Mouse (Mus musculus) hindbrain, postnatal 0 days (tissue): Measurements from ENCODE around the gene Bloc1s4. TPM values are rescaled to one million over a fixed set of nuclear protein-coding genes. Genes with fewer than 3 reads are reported as not detected.
A peak's percentile ranks its signal among the peaks of the same experiment; 100 is the strongest.

ENCODE experiments used
- ATAC-seq: fragments of 200-750 bp; cut with Nextera tagmentation; 2 replicates; pipeline ENCODE4 v1.8.0; 2017; ENCODE audit warnings: mild to moderate bottlenecking, moderate TSS enrichment, moderate library complexity
- DNase-seq: peaks from one replicate; pipeline ENCODE4 v3.0.0-alpha.2; 2015; ENCODE audit warnings: low spot score
- H3K27ac ChIP-seq: fragments of 300-500 bp; sonication (generic); 2 replicates; pipeline ENCODE4 v1.5.1; 2014; ENCODE audit warnings: mild to moderate bottlenecking
- H3K27me3 ChIP-seq: fragments of 300-500 bp; sonication (generic); 2 replicates; pipeline ENCODE4 v1.6.1; 2014; ENCODE audit warnings: low read length, mixed read lengths; ENCODE audit not compliant: insufficient read depth
- H3K36me3 ChIP-seq: fragments of 300-500 bp; sonication (generic); 2 replicates; pipeline ENCODE4 v1.6.1; 2014; ENCODE audit warnings: low read length, mixed read lengths; ENCODE audit not compliant: insufficient read depth
- H3K4me1 ChIP-seq: fragments of 300-500 bp; sonication (generic); 2 replicates; pipeline ENCODE4 v1.6.1; 2014; ENCODE audit warnings: antibody characterized with exemption, low read length, mixed read lengths; ENCODE audit not compliant: insufficient read depth
- H3K4me2 ChIP-seq: fragments of 300-500 bp; sonication (generic); 2 replicates; pipeline ENCODE4 v1.6.1; 2014; ENCODE audit warnings: low read depth, mild to moderate bottlenecking, low read length, moderate library complexity, mixed read lengths
- H3K4me3 ChIP-seq: fragments of 300-500 bp; sonication (generic); 2 replicates; pipeline ENCODE4 v1.5.1; 2014; ENCODE audit warnings: low read length
- H3K9ac ChIP-seq: fragments of 300-500 bp; sonication (generic); replicated peaks from 2 replicates; pipeline ENCODE4 v1.6.1; 2014; ENCODE audit warnings: mild to moderate bottlenecking, low read length, moderate library complexity, mixed read lengths
- H3K9me3 ChIP-seq: fragments of 300-500 bp; sonication (generic); 2 replicates; pipeline ENCODE4 v1.6.1; 2016; ENCODE audit warnings: low read length, mixed read lengths
- CTCF ChIP-seq: IDR thresholded peaks from 2 replicates; pipeline ENCODE4 v1.5.1; 2016; ENCODE audit warnings: antibody characterized with exemption, control low read depth, low read depth
- WGBS: fragments of 180-500 bp; shearing (Covaris S2); extraction: QIAGEN DNeasy Blood & Tissue Kit; methylation state at CpG from one replicate; pipeline ENCODE4 v1.1.7; 2014; 5-methylcytosine and 5-hydroxymethylcytosine counted together
- polyA plus RNA-seq: library from polyadenylated mRNA; unstranded; fragments of >200 nt; fragmentation: Nextera tagmentation; extraction: Ambion mirVana; gene quantifications from 2 replicates; pipeline ENCODE4 v1.2.1, GENCODE M21; 2015
- total RNA-seq: library from RNA; depleted of rRNA; stranded (reverse); fragments of >200 nt; gene quantifications from 2 replicates; pipeline ENCODE4 v1.2.3, GENCODE M21; 2014

The Bloc1s4 gene
- total and polyA plus RNA-seq, 2 experiments from 2014 or later = 28.9 to 29.1 TPM

DNA sequence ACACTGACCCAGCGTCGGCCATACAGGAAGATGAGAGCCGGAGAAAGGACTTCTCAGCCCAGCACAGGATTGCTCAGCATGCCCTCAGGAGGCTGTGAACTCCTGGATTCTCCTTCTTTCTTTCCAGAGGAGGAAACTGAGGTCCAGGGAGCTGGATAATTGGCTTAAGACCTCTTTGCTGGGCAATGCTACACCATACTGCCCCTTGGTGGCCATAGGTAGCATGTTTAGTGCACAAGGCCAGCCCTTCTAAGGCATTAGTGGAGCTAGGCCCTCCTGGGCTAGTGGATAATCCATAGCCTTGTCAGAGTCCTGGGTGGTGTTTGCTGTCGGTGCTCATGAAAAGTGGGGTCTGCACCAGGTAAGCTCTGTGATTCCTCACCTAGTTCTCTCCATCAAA is 8.6 kb downstream of the Bloc1s4 start:
- Histone ChIP-seq H3K4me2 (no peak overlapping the region), H3K27me3 (no peaks in the 10 kb centered on the region), H3K9ac (no peak overlapping the region), H3K4me1 (no peaks in the 10 kb centered on the region), H3K9me3 (no peaks in the 10 kb centered on the region), H3K4me3 (no peak overlapping the region), H3K27ac (peak overlapping the region; percentile 71; the same call in 1 of the 2 replicates), H3K36me3 (no peaks in the 10 kb centered on the region)
- ATAC-seq (no peak), DNase-seq (peak; percentile 73)
- 67% methylated on average over 4 of the region's 4 CpGs for WGBS
- TF ChIP-seq CTCF = peak; percentile 71

DNA sequence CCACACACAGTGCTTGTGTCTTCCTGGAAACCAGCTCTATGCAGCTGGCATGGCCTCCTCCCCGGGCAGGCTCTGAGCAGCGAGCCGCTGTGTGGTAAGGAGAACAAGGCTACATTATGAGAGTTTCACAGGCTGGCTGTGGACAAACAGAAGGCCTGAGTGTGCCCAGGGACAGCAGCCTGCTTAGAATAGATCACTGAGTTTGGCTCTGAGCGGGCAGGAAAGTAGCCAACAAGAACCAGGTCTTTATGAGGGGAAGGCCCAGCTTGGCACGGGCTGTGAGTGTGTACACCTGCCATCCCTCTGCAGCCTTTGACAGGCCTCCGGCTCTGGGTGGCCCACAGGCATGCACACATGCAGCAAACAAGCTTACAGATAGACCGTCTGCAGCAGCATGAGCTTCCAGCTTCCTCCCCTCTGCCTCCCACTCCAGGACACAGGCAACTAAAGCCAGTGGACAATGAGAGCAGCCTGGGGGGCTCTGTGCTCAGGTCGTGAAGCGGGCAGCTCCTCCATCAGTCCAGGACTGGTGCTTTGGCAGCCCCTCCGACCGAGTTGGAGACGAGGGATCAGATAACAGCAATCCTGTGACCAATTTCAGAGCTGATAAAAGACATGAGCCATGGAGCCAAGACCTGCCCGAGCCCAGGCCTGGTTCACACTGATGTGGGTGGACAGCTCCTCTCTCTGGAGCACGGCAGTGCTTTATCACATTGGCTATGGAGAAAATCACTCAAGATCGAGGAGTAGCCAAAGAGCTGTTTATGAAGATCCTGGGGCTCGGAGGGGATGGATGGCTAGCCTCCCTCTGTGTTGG is 9.4 kb downstream of the Bloc1s4 start:
- no peak for TF ChIP-seq CTCF
- no peak overlapping the region for H3K4me3 ChIP-seq
- H3K36me3 ChIP-seq = no peaks in the 10 kb centered on the region
- 47% methylated on average over 16 of the region's 16 CpGs for WGBS
- H3K4me1 ChIP-seq = no peaks in the 10 kb centered on the region
- H3K9ac ChIP-seq = 0 out of 2 replicates have a peak overlapping the region, but pooled peaks have one; percentile 2
- H3K9me3 ChIP-seq = no peaks in the 10 kb centered on the region
- ATAC-seq = peak; percentile 95
- H3K27me3 ChIP-seq = no peaks in the 10 kb centered on the region
- H3K27ac ChIP-seq = peak overlapping the region; percentile 71
- no peak overlapping the region for H3K4me2 ChIP-seq
- DNase-seq = peak; percentile 86

DNA sequence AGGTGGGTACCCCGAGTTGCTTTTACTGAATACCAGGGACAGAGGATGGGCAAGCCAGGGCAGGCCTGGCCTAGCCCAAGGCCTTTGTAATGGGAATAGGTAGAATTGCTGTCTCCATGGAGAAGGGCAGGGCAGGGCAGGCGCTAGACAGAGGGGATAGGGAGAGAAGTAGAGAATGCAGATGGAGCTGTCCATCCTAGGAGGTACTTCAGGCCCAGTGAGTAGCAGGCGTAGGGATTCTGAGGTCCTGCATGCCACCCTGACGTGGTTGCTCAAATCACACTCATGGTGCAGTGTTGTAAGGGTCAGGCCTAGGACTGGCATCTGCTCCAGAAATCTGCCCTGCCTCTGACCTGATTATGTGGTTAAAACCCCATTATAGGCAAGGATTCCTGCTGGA is 10.7 kb downstream of the Bloc1s4 start:
- no peaks in the 10 kb centered on the region for H3K36me3 ChIP-seq
- DNase-seq (no peak), ATAC-seq (no peak)
- H3K27ac ChIP-seq = peak overlapping the region; percentile 71; the same call in 1 of the 2 replicates
- H3K4me1 ChIP-seq = no peaks in the 10 kb centered on the region
- no peak overlapping the region for H3K9ac ChIP-seq
- no peak overlapping the region for H3K4me2 ChIP-seq
- no peaks in the 10 kb centered on the region for H3K27me3 ChIP-seq
- no peak overlapping the region for H3K4me3 ChIP-seq
- H3K9me3 ChIP-seq = no peaks in the 10 kb centered on the region
- WGBS = 65% methylated on average over 4 of the region's 4 CpGs
- no peak for TF ChIP-seq CTCF

DNA sequence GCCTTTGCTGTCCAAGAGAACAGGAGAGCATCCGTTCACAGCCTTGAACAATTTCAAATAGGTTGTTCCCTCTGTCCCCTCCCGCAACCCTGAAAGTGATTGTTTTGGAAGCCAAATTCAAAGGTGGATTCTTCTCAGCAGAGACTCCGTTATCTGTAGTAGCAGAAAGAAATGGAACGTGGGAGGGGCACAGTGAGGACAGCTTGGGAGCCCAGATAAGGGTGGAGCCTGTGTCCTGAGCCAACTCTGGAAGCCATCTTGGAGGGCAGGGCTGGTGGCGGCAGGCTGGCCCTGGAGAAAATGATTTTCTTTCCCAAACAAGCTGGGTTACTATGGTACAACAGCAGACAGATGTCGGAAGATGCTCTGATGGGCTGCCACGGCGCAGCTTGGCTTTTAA is 12.4 kb downstream of the Bloc1s4 start:
- Histone ChIP-seq H3K4me2 (no peak overlapping the region), H3K4me1 (no peaks in the 10 kb centered on the region), H3K27ac (no peak overlapping the region), H3K9me3 (no peaks in the 10 kb centered on the region), H3K36me3 (no peaks in the 10 kb centered on the region), H3K27me3 (no peaks in the 10 kb centered on the region; the same call in 1 of the 2 replicates), H3K9ac (no peak overlapping the region), H3K4me3 (no peak overlapping the region)
- 76% methylated on average over 8 of the region's 8 CpGs for WGBS
- DNase-seq = no peak
- no peak for ATAC-seq
- no peak for TF ChIP-seq CTCF

DNA sequence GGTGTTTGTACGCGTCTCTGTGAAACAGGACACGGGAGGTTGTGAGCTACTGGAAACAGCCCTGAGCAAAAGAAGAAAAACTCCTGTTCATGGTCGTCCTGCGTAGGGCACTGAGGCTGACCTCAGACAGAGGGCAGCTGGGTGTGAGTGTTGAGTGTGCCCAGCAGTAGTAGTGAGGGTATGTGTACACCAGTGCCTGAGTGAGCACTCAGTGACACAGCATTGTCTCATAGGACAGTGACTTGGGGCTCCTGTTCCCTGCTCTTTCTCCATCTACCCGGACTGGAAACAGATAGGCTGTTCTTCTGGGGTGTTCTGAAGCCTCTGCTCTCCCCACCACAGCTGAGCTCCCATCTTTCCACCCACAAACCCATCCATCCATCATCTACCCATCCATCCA is 13.3 kb downstream of the Bloc1s4 start:
- no peak for DNase-seq
- no peak for TF ChIP-seq CTCF
- H3K4me2 ChIP-seq = no peak overlapping the region
- H3K4me3 ChIP-seq = no peak overlapping the region
- no peaks in the 10 kb centered on the region for H3K4me1 ChIP-seq
- H3K27me3 ChIP-seq = no peaks in the 10 kb centered on the region; the same call in 1 of the 2 replicates
- no peaks in the 10 kb centered on the region for H3K9me3 ChIP-seq
- H3K9ac ChIP-seq = no peak overlapping the region
- no peak for ATAC-seq
- no peak overlapping the region for H3K27ac ChIP-seq
- H3K36me3 ChIP-seq = no peaks in the 10 kb centered on the region
- WGBS = 86% methylated on average over 6 of the region's 6 CpGs

DNA sequence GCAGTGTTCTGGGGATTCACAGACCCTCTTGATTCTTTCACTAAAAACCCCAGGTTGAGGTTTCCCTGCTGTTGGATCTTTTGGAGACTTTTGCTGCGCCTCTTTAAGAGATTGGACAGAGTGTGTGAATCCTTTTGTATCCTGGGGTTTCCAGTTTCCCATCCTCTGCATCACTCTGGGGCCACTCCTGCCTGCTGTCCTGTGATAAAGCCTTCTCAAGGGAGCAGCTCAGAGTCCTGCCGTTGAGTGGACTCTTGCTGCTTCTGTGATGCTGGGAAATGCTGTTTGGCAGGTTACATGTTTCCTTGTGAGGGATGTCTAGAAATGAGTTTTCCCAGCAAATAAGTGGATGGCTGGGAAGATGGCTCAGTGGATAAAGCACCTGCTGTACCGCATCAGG is 15.0 kb downstream of the Bloc1s4 start:
- no peaks in the 10 kb centered on the region for H3K9me3 ChIP-seq
- no peak overlapping the region for H3K27ac ChIP-seq
- no peak for TF ChIP-seq CTCF
- no peaks in the 10 kb centered on the region for H3K4me1 ChIP-seq
- H3K27me3 ChIP-seq = no peaks in the 10 kb centered on the region; the same call in 1 of the 2 replicates
- no peak overlapping the region for H3K4me2 ChIP-seq
- no peak overlapping the region for H3K9ac ChIP-seq
- H3K4me3 ChIP-seq = no peak overlapping the region
- no peak for DNase-seq
- ATAC-seq = no peak
- 81% methylated on average over 3 of the region's 3 CpGs for whole genome bisulfite sequencing
- no peaks in the 10 kb centered on the region for H3K36me3 ChIP-seq
